Mouse (Mus musculus) left cerebral cortex, postnatal 14 days (tissue): ENCODE measurements around the gene Krr1. TPM values are rescaled to one million over a fixed set of nuclear protein-coding genes. Genes with fewer than 3 reads are reported as not detected.

Experiments
- total RNA-seq, 2 experiments: library from RNA; stranded (reverse); gene quantifications; 2 replicates each; pipeline ENCODE4 v1.2.3; 2021

Gene Krr1
- total RNA-seq, 2 experiments from 2014 or later, result 31.0 to 33.5 TPM

Other genes with a start within 250 kb of the Krr1 start
- under 1 TPM; 0.53 to 0.75 TPM for gene Glipr1, start 30.0 kb downstream of the Krr1 start, total RNA-seq
- not detected for gene Glipr1l1, start 87.5 kb downstream of the Krr1 start, total RNA-seq
- not detected for gene Glipr1l2, start 110.7 kb downstream of the Krr1 start, total RNA-seq
- not detected for gene Glipr1l3, start 187.7 kb downstream of the Krr1 start, total RNA-seq
- gene Caps2, start 191.0 kb downstream of the Krr1 start, total RNA-seq, result under 1 TPM; 0.20 to 0.34 TPM